Mouse (Mus musculus) forebrain, embryonic 11.5 days (tissue): Measurements from ENCODE around the gene Prkag2. TPM values are rescaled to one million over a fixed set of nuclear protein-coding genes. Genes with fewer than 3 reads are reported as not detected.

Experiments
- ATAC-seq: fragments of 200-750 bp; cut with Nextera tagmentation; replicated peaks from 2 replicates; pipeline ENCODE4 v1.8.0; 2017; ENCODE audit warnings: moderate TSS enrichment; ENCODE audit not compliant: low FRiP score
- DNase-seq: peaks from one replicate; pipeline ENCODE4 v3.0.0-alpha.2; 2017; ENCODE audit warnings: low spot score
- H3K27ac ChIP-seq: fragments of 300-500 bp; sonication (generic); 2 replicates; pipeline ENCODE4 v1.5.1; 2014; ENCODE audit warnings: low read depth, low read length
- H3K27me3 ChIP-seq: fragments of 300-500 bp; sonication (generic); 2 replicates; pipeline ENCODE4 v1.6.1; 2014; ENCODE audit warnings: mild to moderate bottlenecking, low read length, mixed read lengths; ENCODE audit not compliant: control insufficient read depth, insufficient read depth
- H3K36me3 ChIP-seq: fragments of 300-500 bp; sonication (generic); 2 replicates; pipeline ENCODE4 v1.6.1; 2014; ENCODE audit warnings: mild to moderate bottlenecking, low read length, moderate library complexity, mixed read lengths; ENCODE audit not compliant: control insufficient read depth, insufficient read depth
- H3K4me1 ChIP-seq: fragments of 300-500 bp; sonication (generic); replicated peaks from 2 replicates; pipeline ENCODE4 v1.6.1; 2014; ENCODE audit warnings: low read length, mixed read lengths; ENCODE audit not compliant: control insufficient read depth, insufficient read depth
- H3K4me2 ChIP-seq: fragments of 300-500 bp; sonication (generic); 2 replicates; pipeline ENCODE4 v1.6.1; 2014; ENCODE audit warnings: low read depth, mild to moderate bottlenecking, low read length, moderate library complexity, mixed read lengths; ENCODE audit not compliant: severe bottlenecking
- H3K4me3 ChIP-seq: fragments of 300-500 bp; sonication (generic); 2 replicates; pipeline ENCODE4 v1.5.1; 2014; ENCODE audit warnings: low read depth, low read length
- H3K9ac ChIP-seq: fragments of 300-500 bp; sonication (generic); 2 replicates; pipeline ENCODE4 v1.6.1; 2014; ENCODE audit warnings: low read length
- H3K9me3 ChIP-seq: fragments of 300-500 bp; sonication (generic); 2 replicates; pipeline ENCODE4 v1.6.1; 2016; ENCODE audit warnings: low read length, mixed read lengths; ENCODE audit not compliant: control insufficient read depth
- WGBS: fragments of 180-500 bp; shearing (Covaris S2); extraction: QIAGEN DNeasy Blood & Tissue Kit; methylation state at CpG from one replicate; pipeline ENCODE4 v1.1.7; 2014; 5-methylcytosine and 5-hydroxymethylcytosine counted together
- polyA plus RNA-seq: library from polyadenylated mRNA; unstranded; fragments of >200 nt; fragmentation: Nextera tagmentation; extraction: Ambion mirVana; gene quantifications from 2 replicates; pipeline ENCODE4 v1.2.1, GENCODE M21; 2014

Gene Prkag2
- polyA plus RNA-seq, 1 experiment from 2014 or later: 54.4 TPM

DNA sequence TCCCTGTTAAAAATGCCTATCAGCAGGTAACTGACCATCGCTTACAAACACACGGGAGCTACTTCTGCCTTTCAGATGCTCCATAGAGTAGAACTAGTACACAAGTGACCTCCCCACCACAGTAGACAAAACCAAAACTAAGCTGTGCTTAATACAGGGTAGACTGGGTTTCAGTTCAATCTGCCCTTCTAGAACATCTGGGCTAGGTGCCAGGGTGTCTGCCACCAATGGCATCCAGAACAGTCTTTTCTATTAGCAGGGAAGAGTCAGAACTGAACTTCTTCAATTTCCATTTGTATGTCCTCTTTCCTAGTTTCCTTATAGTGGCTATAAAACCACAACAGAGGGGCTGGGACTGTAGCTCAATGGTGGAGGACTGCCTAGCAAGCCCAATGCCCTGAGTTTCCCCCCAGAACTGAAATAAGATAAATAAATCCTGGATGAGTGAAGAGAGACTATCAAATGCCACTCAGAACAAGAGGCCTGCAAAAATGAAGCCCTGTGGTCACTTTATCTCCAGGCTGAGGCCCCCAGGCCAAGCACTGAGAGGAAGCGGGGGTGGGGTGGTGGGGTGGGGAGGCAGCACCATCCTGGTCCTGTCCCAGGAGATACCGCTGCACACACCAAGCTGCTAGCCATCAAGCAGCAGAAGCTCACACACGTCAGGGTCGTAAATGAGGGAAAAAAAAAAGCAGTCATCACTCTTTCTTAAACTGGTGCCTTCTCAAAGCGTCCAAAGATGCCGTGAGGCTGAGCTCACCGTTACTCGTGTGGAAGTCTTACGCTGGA, 222.4 kb downstream of the Prkag2 start:
- Histone ChIP-seq H3K27ac (no peak overlapping the region), H3K9me3 (no peaks in the 10 kb centered on the region), H3K36me3 (no peaks in the 10 kb centered on the region), H3K27me3 (no peaks in the 10 kb centered on the region), H3K4me1 (no peaks in the 10 kb centered on the region), H3K4me3 (no peak overlapping the region), H3K4me2 (no peak overlapping the region), H3K9ac (no peak overlapping the region)
- ATAC-seq: no peak
- no peak for DNase-seq
- 94% methylated on average over 11 of the region's 11 CpGs for WGBS

GRCm38 (mm10) chr5:24876653-24877052, 223.8 kb downstream of the Prkag2 start:
- Histone ChIP-seq H3K4me3 (no peak overlapping the region), H3K27me3 (no peaks in the 10 kb centered on the region), H3K4me2 (no peak overlapping the region), H3K4me1 (no peaks in the 10 kb centered on the region), H3K36me3 (no peaks in the 10 kb centered on the region), H3K27ac (no peak overlapping the region), H3K9ac (no peak overlapping the region), H3K9me3 (no peaks in the 10 kb centered on the region)
- no peak for DNase-seq
- no peak for ATAC-seq
- WGBS: 92% methylated on average over 9 of the region's 9 CpGs

GRCm38 (mm10) chr5:24874111-24874510, 226.3 kb downstream of the Prkag2 start:
- ATAC-seq: no peak
- Histone ChIP-seq H3K4me1 (no peaks in the 10 kb centered on the region), H3K9me3 (no peaks in the 10 kb centered on the region), H3K27me3 (no peaks in the 10 kb centered on the region), H3K4me3 (no peak overlapping the region), H3K27ac (no peak overlapping the region), H3K9ac (no peak overlapping the region), H3K4me2 (no peak overlapping the region), H3K36me3 (no peaks in the 10 kb centered on the region; the same call in 1 of the 2 replicates)
- no peak for DNase-seq
- 95% methylated on average over 4 of the region's 4 CpGs for WGBS

DNA sequence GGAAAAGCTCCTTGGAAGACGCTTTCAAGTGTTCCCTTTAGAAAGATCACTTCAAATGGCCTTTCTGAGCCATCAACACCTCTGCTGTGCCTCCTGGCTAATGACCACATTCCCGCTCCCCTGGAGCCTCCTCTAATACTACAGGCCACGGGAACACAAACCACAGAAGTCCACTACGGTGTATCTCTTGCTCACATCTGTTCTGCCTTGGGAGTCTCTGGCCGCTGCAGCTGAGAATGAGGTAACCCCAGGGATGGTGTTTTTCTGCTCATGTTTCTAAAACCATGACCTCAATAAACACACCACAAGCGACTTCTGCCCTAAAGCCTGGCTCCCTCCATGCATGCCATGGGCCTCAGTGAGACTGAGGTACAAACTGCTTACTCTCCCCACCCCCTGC, 227.2 kb downstream of the Prkag2 start:
- Histone ChIP-seq H3K27ac (no peak overlapping the region), H3K9ac (no peak overlapping the region), H3K4me3 (no peak overlapping the region), H3K4me1 (no peaks in the 10 kb centered on the region), H3K36me3 (no peaks in the 10 kb centered on the region; the same call in 1 of the 2 replicates), H3K9me3 (no peaks in the 10 kb centered on the region), H3K4me2 (no peak overlapping the region), H3K27me3 (no peaks in the 10 kb centered on the region)
- ATAC-seq (no peak), DNase-seq (no peak)
- 84% methylated on average over 6 of the region's 6 CpGs for WGBS

DNA sequence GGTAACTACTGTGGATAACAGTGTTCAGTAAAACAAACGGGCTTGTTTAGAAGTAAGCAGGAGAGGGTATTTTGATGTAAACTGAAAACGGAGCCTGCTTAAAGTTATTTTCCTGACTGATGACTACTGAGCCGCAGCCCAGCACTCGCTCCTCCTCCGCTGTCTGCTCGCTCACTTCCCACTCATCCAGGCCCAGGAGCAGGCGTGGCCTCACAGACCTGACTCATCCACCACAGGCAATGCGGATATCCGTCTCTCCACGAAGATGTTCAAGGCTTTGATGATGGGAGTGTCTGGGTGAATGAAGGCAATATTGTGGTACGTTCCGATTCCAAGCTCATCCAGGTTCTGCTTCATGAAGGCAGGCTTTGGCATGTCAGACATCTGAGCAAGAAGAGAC, 229.2 kb downstream of the Prkag2 start:
- Histone ChIP-seq H3K9ac (no peak overlapping the region), H3K4me1 (no peaks in the 10 kb centered on the region), H3K27ac (no peak overlapping the region), H3K9me3 (no peaks in the 10 kb centered on the region), H3K4me2 (no peak overlapping the region), H3K4me3 (no peak overlapping the region), H3K27me3 (no peaks in the 10 kb centered on the region), H3K36me3 (no peaks in the 10 kb centered on the region; the same call in 1 of the 2 replicates)
- DNase-seq (no peak), ATAC-seq (no peak)
- WGBS: 94% methylated on average over 12 of the region's 12 CpGs

DNA sequence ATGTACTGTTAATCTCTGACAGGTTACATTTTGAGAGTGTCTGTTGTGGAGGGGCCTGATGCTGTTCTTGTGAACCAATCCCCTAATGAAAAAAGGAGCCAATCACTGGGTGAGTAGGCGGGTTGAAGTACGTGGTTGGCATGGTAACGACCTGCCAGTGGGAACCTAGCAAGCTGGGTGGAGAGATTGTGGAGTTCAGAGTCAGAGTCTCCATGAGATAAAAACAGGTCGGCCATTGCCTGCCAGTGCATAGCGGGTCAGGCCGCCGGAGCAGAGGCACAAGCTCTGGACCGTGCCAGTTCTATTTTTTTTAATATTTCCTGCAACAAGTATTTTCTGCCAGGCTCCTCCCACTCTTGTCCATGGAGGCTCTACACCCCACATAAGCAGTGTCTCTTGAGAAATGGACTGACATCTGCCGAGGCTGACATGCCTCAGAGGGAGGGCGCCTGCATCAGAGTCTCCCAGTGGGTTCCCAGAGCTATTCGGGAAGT, 230.6 kb downstream of the Prkag2 start:
- DNase-seq: peak; percentile 43
- Histone ChIP-seq H3K4me2 (no peak overlapping the region), H3K4me1 (no peaks in the 10 kb centered on the region), H3K9ac (no peak overlapping the region), H3K4me3 (no peak overlapping the region), H3K27me3 (no peaks in the 10 kb centered on the region), H3K9me3 (no peaks in the 10 kb centered on the region), H3K27ac (no peak overlapping the region), H3K36me3 (no peaks in the 10 kb centered on the region; the same call in 1 of the 2 replicates)
- 0 out of 2 replicates have a peak, but pooled peaks have one; percentile 24 for ATAC-seq
- WGBS: 71% methylated on average over 11 of the region's 11 CpGs

- H3K4me2 ChIP-seq: no peak overlapping the region
- no peak for ATAC-seq
- WGBS: 85% methylated on average over 12 of the region's 12 CpGs
- no peak overlapping the region for H3K9ac ChIP-seq
- H3K27me3 ChIP-seq: no peaks in the 10 kb centered on the region
- H3K4me3 ChIP-seq: no peak overlapping the region
- H3K27ac ChIP-seq: no peak overlapping the region
- no peaks in the 10 kb centered on the region; the same call in 1 of the 2 replicates for H3K36me3 ChIP-seq
- no peaks in the 10 kb centered on the region for H3K9me3 ChIP-seq
- DNase-seq: no peak
- no peaks in the 10 kb centered on the region for H3K4me1 ChIP-seq
These were observed 236.6 kb downstream of the Prkag2 start for GRCm38 (mm10) chr5:24863804-24864203.

DNA sequence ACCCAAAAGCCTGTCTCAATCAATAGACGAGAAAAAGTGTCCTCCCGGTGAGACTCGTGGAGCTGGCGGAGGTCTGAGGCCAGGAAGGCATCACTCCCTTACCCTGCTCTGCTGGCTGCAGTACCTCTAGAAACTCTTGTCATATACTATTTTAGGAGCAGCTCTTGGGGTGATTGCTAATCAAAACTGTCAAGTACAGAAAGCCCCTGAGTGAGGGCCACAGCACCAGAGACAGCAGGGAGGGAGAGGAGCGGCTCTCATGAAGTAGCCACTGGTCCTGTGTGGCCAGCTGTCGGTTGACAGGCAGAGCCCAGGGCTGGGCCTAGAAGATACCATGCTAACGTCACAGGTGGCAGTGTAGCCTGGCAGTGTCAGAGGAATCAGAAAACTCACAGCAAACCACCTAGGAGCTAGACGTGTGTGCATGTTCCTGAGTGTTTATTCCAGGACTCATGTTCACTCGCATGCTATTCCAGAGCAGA, 239.0 kb downstream of the Prkag2 start:
- Histone ChIP-seq H3K4me1 (no peaks in the 10 kb centered on the region), H3K27me3 (no peaks in the 10 kb centered on the region), H3K4me3 (no peak overlapping the region), H3K9me3 (no peaks in the 10 kb centered on the region), H3K36me3 (no peaks in the 10 kb centered on the region; the same call in 1 of the 2 replicates), H3K27ac (no peak overlapping the region), H3K9ac (no peak overlapping the region), H3K4me2 (no peak overlapping the region)
- no peak for DNase-seq
- no peak for ATAC-seq
- WGBS: 88% methylated on average over 9 of the region's 9 CpGs
